ENCODE assay signal across 32 mouse cellular contexts in genomic region chr14:121994171-121994700, GRCm38 (mm10). TPM values are rescaled to one million over a fixed set of nuclear protein-coding genes. Genes with fewer than 3 reads are reported as not detected.
DNase-seq lines count a peak whose midpoint lies in the region; ATAC-seq and TF ChIP-seq lines count a peak whose summit lies in the region.
"Had no signal": no experiment of that assay in that cellular context is flagged by ENCODE, and none has a peak within 500 bp of the region (broad histone marks: within the 10 kb centered on the region; RNA-seq: fewer than 3 reads in every experiment).

No protein-coding gene starts in this region.

- H3K4me3 ChIP-seq in liver, postnatal 0 days (ENCODE audit: low read depth, low read length), result no peak overlapping the region
- H3K4me3 ChIP-seq: embryonic facial prominence, embryonic 13.5 days; erythroblast, embryonic 14.5 days; forebrain, embryonic 13.5 days; hindbrain, embryonic 12.5 days; limb, embryonic 12.5 days; liver, embryonic 12.5 days; myocyte had no signal

- no peak overlapping the region for H3K4me2 ChIP-seq in liver, postnatal 0 days (ENCODE audit: low read depth, low read length)
- H3K4me2 ChIP-seq: embryonic facial prominence, embryonic 13.5 days; forebrain, embryonic 13.5 days; heart, embryonic 11.5 days; hindbrain, embryonic 12.5 days; limb, embryonic 12.5 days; liver, embryonic 12.5 days had no signal

- H3K9me3 ChIP-seq in liver, postnatal 0 days (ENCODE audit: low read length), result no peaks in the 10 kb centered on the region
- H3K9me3 ChIP-seq: embryonic facial prominence, embryonic 13.5 days; forebrain, embryonic 13.5 days; hindbrain, embryonic 12.5 days; limb, embryonic 12.5 days; liver, embryonic 12.5 days had no signal

- no peak for TF ChIP-seq CTCF in liver, postnatal 0 days (IDR thresholded peaks at IDR 0.05; ENCODE audit: low read depth)

- no peaks in the 10 kb centered on the region for H3K27me3 ChIP-seq in liver, postnatal 0 days (ENCODE audit: insufficient read depth, low read length)
- H3K27me3 ChIP-seq: embryonic facial prominence, embryonic 13.5 days; forebrain, embryonic 13.5 days; hindbrain, embryonic 12.5 days; limb, embryonic 12.5 days; liver, embryonic 12.5 days had no signal

- no peak for DNase-seq in liver, postnatal 0 days
- no peak for DNase-seq in liver
- DNase-seq in CD4-positive, CD25-positive, alpha-beta regulatory T cell, adult 2 months (ENCODE audit: low read depth, low spot score), result peak; percentile 71
- DNase-seq in naive thymus-derived CD4-positive, alpha-beta T cell, adult 2 months (ENCODE audit: low read depth), result peak; percentile 76
- DNase-seq in layer of hippocampus, adult 18-20 months (ENCODE audit: low spot score in 2 of 2), result no peak
- no peak for DNase-seq in c-Kit-positive CD71-positive TER-119-positive erythroid progenitor cells, embryonic 14.5 days (ENCODE audit: low spot score)
- DNase-seq: cerebellum, adult 2 months; cerebellum, postnatal 25 days; kidney, adult 8-10 months; kidney, postnatal 14 days; layer of hippocampus, postnatal 36 days; lung, adult 2 months; lung, postnatal 14 days; thymus, adult 18-20 months had no signal

- no peak overlapping the region for H3K9ac ChIP-seq in liver, postnatal 0 days (replicated peaks)
- H3K9ac ChIP-seq: embryonic facial prominence, embryonic 13.5 days; forebrain, embryonic 13.5 days; hindbrain, embryonic 12.5 days; limb, embryonic 12.5 days; liver, embryonic 12.5 days had no signal

- peaks cover 13% of the 10 kb centered on the region for H3K36me3 ChIP-seq in liver, postnatal 0 days (replicated peaks; ENCODE audit: insufficient read depth, low read length)

- WGBS in liver, postnatal 0 days (ENCODE audit: insufficient replicate concordance), result 85% methylated on average over 17 of the region's 17 CpGs

- 0 out of 2 replicates have a peak overlapping the region, but pooled peaks have one; percentile 6 for H3K27ac ChIP-seq in liver, postnatal 0 days (ENCODE audit: low read depth)
- H3K27ac ChIP-seq: embryonic facial prominence, embryonic 13.5 days; forebrain, embryonic 13.5 days; hindbrain, embryonic 12.5 days; limb, embryonic 12.5 days; liver, embryonic 12.5 days had no signal

- TF ChIP-seq EP300 in liver, postnatal 0 days (IDR thresholded peaks at IDR 0.05; ENCODE audit: low read depth), result no peak

- no peak for ATAC-seq in liver, postnatal 0 days
- peak; percentile 32 for ATAC-seq in activated CD4-positive, CD25-positive, alpha-beta regulatory T cell, adult 4 months
- ATAC-seq: forebrain, embryonic 13.5 days; liver, embryonic 12.5 days; midbrain, embryonic 16.5 days had no signal

- peaks cover 19% of the 10 kb centered on the region for H3K4me1 ChIP-seq in liver, postnatal 0 days (ENCODE audit: insufficient read depth)
- H3K4me1 ChIP-seq: embryonic facial prominence, embryonic 13.5 days; forebrain, embryonic 13.5 days; hindbrain, embryonic 12.5 days; limb, embryonic 12.5 days had no signal

RNA-seq across cellular contexts. Expression of gene Gpr183, which starts 29.2 kb away (rescaled TPM):
- polyA plus RNA-seq in liver, postnatal 0 days (2015; fragmentation: Nextera tagmentation; extraction: Ambion mirVana), result 0.94 and 0.95 TPM in 2 replicates
- polyA plus RNA-seq in activated CD4-positive, CD25-positive, alpha-beta regulatory T cell, adult 4 months (2017; shearing (Covaris generic)), result 100 to 1,000 TPM; 104 to 118 TPM
- under 1 TPM; 0.58 to 0.92 TPM for total RNA-seq in layer of hippocampus, adult 18-20 months (2021)

RNA-seq across cellular contexts. Expression of gene Timm8a2, which starts 40.2 kb away (rescaled TPM):
- polyA plus RNA-seq in liver, postnatal 0 days (2015; fragmentation: Nextera tagmentation; extraction: Ambion mirVana), result not detected in 2 replicates
- not detected for polyA plus RNA-seq in activated CD4-positive, CD25-positive, alpha-beta regulatory T cell, adult 4 months (2017; shearing (Covaris generic))
- not detected for total RNA-seq in layer of hippocampus, adult 18-20 months (2021)
- total RNA-seq: adrenal gland, adult 18-20 months; adrenal gland, postnatal 4 days; gastrocnemius, adult 8-10 months; layer of hippocampus, adult 8-10 months; megakaryocyte-erythroid progenitor cell, adult 5-6 weeks had no signal
- polyA plus RNA-seq: embryonic facial prominence, embryonic 13.5 days; erythroblast, embryonic 14.5 days; forebrain, embryonic 13.5 days; gonadal fat pad, adult 2 months; heart, embryonic 11.5 days; heart, postnatal 0 days; hindbrain, embryonic 12.5 days; limb, embryonic 12.5 days; liver, embryonic 12.5 days; lung, adult 2 months; midbrain, embryonic 16.5 days; myocyte; neural tube, embryonic 14.5 days had no signal

Comparison
In these comparisons a context has a peak if more than half of its experiments do, and no peak if none do; other contexts are left out.
1. DNase-seq: peak in CD4-positive, CD25-positive, alpha-beta regulatory T cell, adult 2 months (single experiment) and naive thymus-derived CD4-positive, alpha-beta T cell, adult 2 months (single experiment); none in liver, postnatal 0 days (single experiment), liver (single experiment), layer of hippocampus, adult 18-20 months (0 of 2) and c-Kit-positive CD71-positive TER-119-positive erythroid progenitor cells, embryonic 14.5 days (single experiment).
2. RNA of gene Gpr183, which starts 29.2 kb away (polyA plus RNA-seq): 104 to 118 TPM in activated CD4-positive, CD25-positive, alpha-beta regulatory T cell, adult 4 months; 0.94 to 0.95 TPM in liver, postnatal 0 days; every median in the first group is over 10 times any median in the second.